Comparison of ENCODE assay signal across 10 mouse cellular contexts in genomic region chr12:100124913-100125798, GRCm38 (mm10). TPM values are rescaled to one million over a fixed set of nuclear protein-coding genes. Genes with fewer than 3 reads are reported as not detected.
DNase-seq lines count a peak whose midpoint lies in the region; ATAC-seq and TF ChIP-seq lines count a peak whose summit lies in the region.
"Had no signal": no experiment of that assay in that cellular context is flagged by ENCODE, and none has a peak within 500 bp of the region (broad histone marks: within the 10 kb centered on the region; RNA-seq: fewer than 3 reads in every experiment).

No protein-coding gene starts in this region.

- no peaks in the 10 kb centered on the region for H3K9me3 ChIP-seq in limb, embryonic 13.5 days

- no peak; the same call in 1 of the 2 replicates for TF ChIP-seq CTCF in layer of hippocampus, adult 2 months (conservative IDR thresholded peaks at IDR 0.05)

- H3K4me1 ChIP-seq in limb, embryonic 13.5 days, result peaks cover 14% of the 10 kb centered on the region

- H3K4me3 ChIP-seq in layer of hippocampus, adult 2 months, result no peak overlapping the region
- H3K4me3 ChIP-seq in limb, embryonic 13.5 days, result no peak overlapping the region

- H3K27ac ChIP-seq in layer of hippocampus, adult 2 months, result peak overlapping the region; percentile 82
- H3K27ac ChIP-seq in limb, embryonic 13.5 days, result no peak overlapping the region

- peaks cover 90% of the 10 kb centered on the region for H3K36me3 ChIP-seq in limb, embryonic 13.5 days

- DNase-seq in CD4-positive, CD25-positive, alpha-beta regulatory T cell, adult 2 months (ENCODE audit: low read depth, low spot score), result peak; percentile 34
- DNase-seq in layer of hippocampus, adult 2 months (ENCODE audit: low spot score in 2 of 2), result no peak
- no peak for DNase-seq in layer of hippocampus, postnatal 36 days
- DNase-seq in R1 (ENCODE audit: low read depth, low spot score), result peak; percentile 55
- no peak for DNase-seq in layer of hippocampus, postnatal 14 days (ENCODE audit: low spot score in 2 of 2)
- DNase-seq in embryo, embryonic 10.5 days (ENCODE audit: low spot score), result no peak
- DNase-seq: lung, postnatal 14 days; right cerebral cortex, postnatal 4 days had no signal

- no peaks in the 10 kb centered on the region for H3K27me3 ChIP-seq in limb, embryonic 13.5 days

- H3K4me2 ChIP-seq in limb, embryonic 13.5 days (replicated peaks), result no peak overlapping the region

- ATAC-seq in CD4-positive, CD25-positive, alpha-beta regulatory T cell, adult 4 months, result no peak
- ATAC-seq in limb, embryonic 13.5 days (ENCODE audit: low FRiP score, low read depth), result peak; percentile 74

- no peak overlapping the region for H3K9ac ChIP-seq in limb, embryonic 13.5 days

- WGBS in limb, embryonic 13.5 days, result 74% methylated on average over 16 of the region's 16 CpGs

RNA-seq across cellular contexts. Expression of gene Psmc1, which starts 15.2 kb away (rescaled TPM):
- 100 to 1,000 TPM; 190 to 201 TPM for polyA plus RNA-seq in CD4-positive, CD25-positive, alpha-beta regulatory T cell, adult 4 months (2017; shearing (Covaris generic))
- 100 to 1,000 TPM; 185 to 207 TPM for total RNA-seq in layer of hippocampus, adult 2 months (2021)
- 100 to 1,000 TPM; 183 to 198 TPM for total RNA-seq in layer of hippocampus, postnatal 36 days (2021)
- polyA plus RNA-seq in limb, embryonic 13.5 days (2015; fragmentation: Nextera tagmentation; extraction: Ambion mirVana), result 292 and 295 TPM in 2 replicates
- total RNA-seq in layer of hippocampus, postnatal 14 days (2021), result 100 to 1,000 TPM; 193 to 200 TPM

RNA-seq across cellular contexts. Expression of gene Nrde2, which starts 34.3 kb away (rescaled TPM):
- 10 to 100 TPM; 12.6 to 23.3 TPM for polyA plus RNA-seq in CD4-positive, CD25-positive, alpha-beta regulatory T cell, adult 4 months (2017; shearing (Covaris generic))
- total RNA-seq in layer of hippocampus, adult 2 months (2021), result 10 to 100 TPM; 23.8 to 24.3 TPM
- total RNA-seq in layer of hippocampus, postnatal 36 days (2021), result 10 to 100 TPM; 19.7 to 20.2 TPM
- 15.2 and 15.5 TPM in 2 replicates for polyA plus RNA-seq in limb, embryonic 13.5 days (2015; fragmentation: Nextera tagmentation; extraction: Ambion mirVana)
- total RNA-seq in layer of hippocampus, postnatal 14 days (2021), result 10 to 100 TPM; 19.3 to 21.0 TPM

Comparison
In these comparisons a context has a peak if more than half of its experiments do, and no peak if none do; other contexts are left out.
1. DNase-seq: peak in CD4-positive, CD25-positive, alpha-beta regulatory T cell, adult 2 months (single experiment) and R1 (single experiment); none in layer of hippocampus, adult 2 months (0 of 2), layer of hippocampus, postnatal 36 days (0 of 2), layer of hippocampus, postnatal 14 days (0 of 2) and embryo, embryonic 10.5 days (single experiment).